Mouse (Mus musculus) NIH3T3 (cell line): ENCODE measurements around the gene Wdr6.

Source experiments
- DNase-seq: peaks from one replicate; pipeline ENCODE4 v3.0.0-alpha.2; 2012; ENCODE audit warnings: low read depth

The Wdr6 gene

DNA sequence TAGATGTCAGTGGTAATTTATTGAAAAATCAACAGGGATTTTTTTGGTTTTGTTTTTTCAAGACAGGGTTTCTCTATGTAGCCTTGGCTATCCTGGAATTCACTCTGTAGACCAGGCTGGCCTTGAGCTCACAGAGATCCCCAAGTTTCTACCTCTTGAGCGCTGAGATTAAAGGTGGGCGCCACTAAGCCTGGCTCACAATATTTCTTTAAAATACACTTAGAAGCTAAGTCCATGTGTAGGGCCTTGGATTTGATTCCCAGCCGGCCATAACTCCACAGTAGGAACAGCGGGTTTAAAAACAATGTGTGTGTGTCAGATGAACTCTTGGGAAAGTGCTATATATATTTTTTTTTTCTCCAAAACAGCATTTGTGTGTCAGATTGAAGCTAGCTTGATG, 55.2 kb downstream of the Wdr6 start:
- no peak for DNase-seq
